Mouse (Mus musculus) adrenal gland, adult 8-10 months (tissue): ENCODE results near the gene Mark3. TPM values are rescaled to one million over a fixed set of nuclear protein-coding genes. Genes with fewer than 3 reads are reported as not detected.
"Not testable (repeated sequence)": the region's sequence is repeated elsewhere in the genome, so short reads cannot be mapped to it uniquely, and the experiment has no call there.

Experiments used
- DNase-seq: peaks from one replicate; pipeline ENCODE4 v3.0.0; 2022
- total RNA-seq, 4 experiments: library from RNA; stranded (reverse); gene quantifications; 2 replicates each; pipeline ENCODE4 v1.2.4; 2022

Gene Mark3
- total RNA-seq, 4 experiments from 2014 or later: 78.4 to 115 (median 93.2) TPM

GRCm38 (mm10) chr12:111655695-111656094 is 81.4 kb downstream of the Mark3 start:
- no peak for DNase-seq

GRCm38 (mm10) chr12:111659331-111659730 is 85.0 kb downstream of the Mark3 start:
- DNase-seq: no peak

GRCm38 (mm10) chr12:111660628-111661027 is 86.3 kb downstream of the Mark3 start:
- no peak for DNase-seq

DNA sequence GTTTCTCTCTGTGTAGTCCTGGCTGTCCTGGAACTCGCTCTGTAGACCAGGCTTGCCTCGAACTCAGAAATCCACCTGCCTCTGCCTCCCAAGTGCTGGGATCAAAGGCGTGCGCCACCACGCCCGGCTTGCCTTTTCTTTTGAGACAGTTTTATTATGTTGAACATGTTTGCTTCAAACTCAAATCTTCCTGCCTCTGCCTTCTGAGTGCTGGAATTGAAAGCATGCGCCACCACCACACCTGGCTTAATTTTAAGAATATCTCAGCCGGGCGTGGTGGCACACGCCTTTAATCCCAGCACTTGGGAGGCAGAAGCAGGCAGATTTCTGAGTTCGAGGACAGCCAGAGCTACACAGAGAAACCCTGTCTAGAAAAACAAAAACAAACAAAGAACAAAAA is 87.2 kb downstream of the Mark3 start:
- not testable (repeated sequence) for DNase-seq

GRCm38 (mm10) chr12:111663228-111664143 is 89.2 kb downstream of the Mark3 start:
- DNase-seq: no peak

DNA sequence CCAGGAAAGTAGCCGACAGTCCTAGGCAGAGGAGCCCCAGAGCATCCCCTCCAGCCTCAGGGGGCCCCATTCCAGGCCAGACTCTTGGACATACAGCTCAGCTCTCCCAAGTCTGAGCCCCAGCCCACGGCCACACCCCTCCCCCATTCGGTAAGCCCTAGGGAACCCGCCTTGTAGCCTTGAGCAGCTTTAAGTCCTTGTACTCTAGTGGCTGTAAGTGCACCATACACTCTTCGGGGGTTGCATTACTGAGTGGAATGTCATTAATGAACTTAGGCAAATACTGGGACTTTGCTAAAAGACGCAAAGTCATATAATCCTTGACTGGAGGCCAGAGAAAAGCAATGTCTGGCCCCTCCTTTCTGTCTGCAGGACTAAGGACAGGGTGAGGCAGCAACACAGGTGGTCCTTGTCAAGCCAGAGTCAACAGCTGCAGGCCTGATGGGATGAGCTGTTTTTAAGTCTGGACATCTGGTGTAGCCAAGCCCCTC is 89.9 kb downstream of the Mark3 start:
- DNase-seq: no peak

DNA sequence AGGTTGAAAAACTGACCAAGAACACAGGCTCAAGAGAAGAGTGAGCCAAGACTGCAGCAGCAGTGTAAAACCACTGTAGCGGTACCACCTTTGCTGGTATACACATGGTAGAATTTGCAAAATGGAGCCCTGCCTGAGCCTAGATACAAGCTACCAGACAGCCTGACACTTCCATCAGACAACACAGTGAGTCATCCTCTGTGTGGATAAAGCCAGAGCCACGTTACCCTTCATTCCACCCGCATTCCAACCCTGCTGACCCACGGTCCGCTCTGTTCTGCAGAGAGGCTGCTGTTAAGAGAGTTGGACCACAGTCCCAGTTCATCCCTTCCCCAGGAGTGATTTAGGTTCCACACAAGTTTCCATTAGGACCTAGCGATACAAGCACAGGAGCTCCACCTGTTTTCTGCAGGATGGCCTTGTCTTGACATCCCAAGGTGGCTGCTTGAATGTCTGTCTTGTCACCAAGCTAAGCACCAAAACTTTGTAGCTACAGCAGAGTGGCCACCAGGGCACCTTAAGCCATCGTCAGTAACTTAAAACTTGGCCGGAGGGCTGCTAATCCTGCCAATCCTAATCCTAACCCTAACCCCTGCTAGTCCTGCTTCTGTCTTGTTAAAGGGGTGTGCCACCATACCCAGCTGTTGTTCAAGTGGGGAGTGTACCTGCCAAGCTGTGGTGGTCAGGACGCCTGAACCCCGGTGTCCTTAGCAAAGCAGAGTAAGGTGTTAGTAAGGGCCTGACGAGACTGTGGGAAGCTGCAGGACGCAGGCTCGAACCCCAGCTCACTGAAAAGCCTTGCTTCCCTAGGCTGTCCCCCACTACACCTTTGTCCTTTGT is 90.9 kb downstream of the Mark3 start:
- DNase-seq: no peak

- DNase-seq: no peak
Observed at GRCm38 (mm10) chr12:111666380-111666779, 92.1 kb downstream of the Mark3 start.

DNA sequence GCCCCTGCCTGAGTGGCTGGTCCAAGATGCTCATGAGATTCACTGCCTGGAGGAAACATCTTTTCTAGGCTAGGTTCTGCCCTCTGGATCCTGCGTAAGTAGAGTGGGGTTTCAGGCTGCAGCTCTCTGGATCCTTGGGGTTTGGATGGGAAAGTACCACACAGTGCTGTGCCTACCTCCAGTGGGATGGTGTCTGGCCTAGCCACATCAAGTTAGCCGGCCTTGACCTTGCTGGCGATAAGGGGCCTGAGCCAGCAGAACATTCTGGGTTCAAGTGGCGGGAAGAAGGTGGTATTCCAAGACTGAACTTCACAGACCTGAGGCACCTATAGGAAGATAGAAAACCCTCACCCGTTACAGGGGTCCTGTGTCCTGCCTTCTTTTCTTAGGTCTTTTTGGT is 93.1 kb downstream of the Mark3 start:
- DNase-seq: no peak

- peak; percentile 88 for DNase-seq
Observed at GRCm38 (mm10) chr12:111668457-111668912, 94.2 kb downstream of the Mark3 start.

GRCm38 (mm10) chr12:111669000-111669788 is 94.9 kb downstream of the Mark3 start:
- DNase-seq: no peak

DNA sequence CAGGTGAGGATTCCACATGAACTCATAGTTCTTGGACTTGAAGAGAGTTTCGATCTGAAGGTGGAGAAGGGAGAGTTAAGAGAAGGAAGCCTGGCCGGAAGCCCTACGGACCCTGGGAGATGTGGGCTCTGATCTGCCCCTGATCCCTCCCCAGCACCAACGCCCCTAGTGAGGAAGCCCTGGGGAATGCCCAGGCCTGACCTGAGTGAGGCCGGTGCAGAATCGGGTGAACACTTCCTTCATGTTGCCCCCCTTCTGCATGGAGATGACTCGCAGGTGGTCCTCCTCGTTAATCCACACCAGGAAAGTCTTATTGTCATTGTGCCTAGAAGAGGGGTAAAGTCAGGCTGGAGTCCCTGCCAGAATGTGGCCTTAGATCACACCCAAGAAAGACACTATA is 95.6 kb downstream of the Mark3 start:
- DNase-seq: no peak

GRCm38 (mm10) chr12:111670371-111670971 is 96.1 kb downstream of the Mark3 start:
- DNase-seq: no peak

DNA sequence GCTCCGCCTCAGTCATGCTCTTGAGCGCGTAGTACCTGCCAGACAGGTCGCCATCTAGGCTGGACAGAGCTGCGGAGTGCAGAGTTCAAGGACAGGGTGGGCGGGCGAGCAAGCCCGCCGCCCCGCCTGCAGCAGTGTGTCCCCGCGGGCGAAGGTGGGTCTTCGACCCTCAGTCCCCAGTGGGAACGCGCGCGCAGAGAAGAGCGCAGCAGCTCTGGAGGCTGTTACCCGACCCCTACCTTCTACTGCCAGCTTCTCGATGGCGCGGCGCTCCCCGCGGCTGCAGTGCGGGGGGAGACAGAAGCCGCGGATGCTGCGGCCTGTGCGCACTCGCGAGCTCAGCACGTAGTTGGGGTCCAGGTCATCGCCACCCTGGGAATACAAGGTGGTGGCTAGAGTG is 96.7 kb downstream of the Mark3 start:
- no peak for DNase-seq

DNA sequence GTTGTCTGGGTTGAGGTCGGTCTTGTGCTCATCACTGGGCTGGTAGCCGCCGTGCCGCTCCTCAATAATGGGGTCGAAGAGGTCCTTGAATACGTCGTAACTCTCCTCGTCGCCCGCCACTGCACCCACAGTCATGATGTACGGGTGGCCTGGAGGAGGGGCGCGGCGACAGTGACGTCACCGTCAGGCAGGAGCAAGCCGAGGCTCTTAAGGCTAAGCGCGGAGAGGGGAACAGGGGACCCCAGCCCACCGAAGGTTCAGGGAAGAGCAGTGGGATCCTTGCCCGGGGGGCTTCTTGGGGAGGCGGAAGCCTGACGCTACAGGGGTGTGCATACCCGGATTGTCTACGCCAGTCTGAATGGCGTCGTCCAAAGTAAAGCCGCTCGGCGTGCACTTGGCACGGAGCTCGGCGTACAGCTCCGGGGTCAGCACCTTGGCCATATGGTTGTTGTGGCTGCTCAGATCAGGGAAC is 97.1 kb downstream of the Mark3 start:
- DNase-seq: no peak

- DNase-seq: no peak
Observed at GRCm38 (mm10) chr12:111672176-111672575, 97.9 kb downstream of the Mark3 start, which contains the start of gene Ckb. TSS of gene Ckb (minus strand) at chr12:111672338.

GRCm38 (mm10) chr12:111672581-111672980 is 98.3 kb downstream of the Mark3 start:
- DNase-seq: no peak

- DNase-seq: no peak
Observed at GRCm38 (mm10) chr12:111674850-111675486, 100.6 kb downstream of the Mark3 start.

DNA sequence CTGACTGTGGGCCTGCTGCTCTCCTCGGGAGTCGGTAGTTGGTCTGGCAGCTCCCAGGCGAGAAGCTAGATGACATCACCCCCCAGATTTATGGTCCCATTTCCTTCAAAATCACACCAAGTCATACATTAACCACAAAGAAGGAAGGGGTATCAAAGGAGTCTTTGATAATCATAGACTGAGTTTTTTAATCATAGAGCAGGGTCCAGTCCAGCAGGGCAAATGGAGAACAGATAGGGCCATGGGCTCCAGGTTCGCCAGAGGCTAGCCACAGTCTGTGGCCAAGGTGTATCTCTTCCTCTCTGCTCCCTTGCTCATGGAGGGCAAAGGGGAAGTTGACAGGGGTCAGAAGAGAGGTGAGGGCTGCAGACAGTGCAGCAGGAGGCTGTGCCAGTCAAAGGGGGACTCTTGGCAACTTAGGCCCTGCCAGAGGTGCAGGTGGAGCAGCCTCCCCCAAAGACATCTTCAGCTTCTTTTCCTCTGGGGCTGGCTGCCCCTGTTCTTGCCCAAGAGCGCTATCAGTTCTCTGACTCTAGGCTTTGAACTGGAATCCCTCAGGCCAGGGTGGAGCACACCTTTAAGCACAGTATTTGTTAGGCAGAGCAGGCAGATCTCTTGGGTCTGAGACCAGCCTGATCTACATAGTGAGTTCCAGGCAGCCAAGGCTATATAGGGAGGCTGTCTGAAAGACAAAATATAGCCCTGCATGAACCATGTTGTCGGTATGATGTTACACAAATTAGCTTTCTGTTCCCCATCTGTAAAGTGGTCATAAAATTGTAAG is 101.7 kb downstream of the Mark3 start:
- DNase-seq: no peak

GRCm38 (mm10) chr12:111677421-111677820 is 103.1 kb downstream of the Mark3 start:
- DNase-seq: no peak
